Mouse (Mus musculus) stomach, postnatal 0 days (tissue): Measurements from ENCODE around the gene Cela1. TPM values are rescaled to one million over a fixed set of nuclear protein-coding genes. Genes with fewer than 3 reads are reported as not detected.

Source experiments
- ATAC-seq: fragments of 200-750 bp; cut with Nextera tagmentation; 2 replicates; pipeline ENCODE4 v1.8.0; 2017; ENCODE audit not compliant: low FRiP score, low TSS enrichment
- DNase-seq: peaks from one replicate; pipeline ENCODE4 v3.0.0-alpha.2; 2016; ENCODE audit warnings: low spot score
- H3K27ac ChIP-seq: fragments of 300-500 bp; sonication (generic); replicated peaks from 2 replicates; pipeline ENCODE4 v1.5.1; 2014; ENCODE audit warnings: mild to moderate bottlenecking, control low read depth
- H3K27me3 ChIP-seq: fragments of 300-500 bp; sonication (generic); 2 replicates; pipeline ENCODE4 v1.6.1; 2014; ENCODE audit warnings: low read length; ENCODE audit not compliant: control insufficient read depth, insufficient read depth
- H3K36me3 ChIP-seq: fragments of 300-500 bp; sonication (generic); 2 replicates; pipeline ENCODE4 v1.6.1; 2014; ENCODE audit warnings: low read length, mixed read lengths; ENCODE audit not compliant: control insufficient read depth, insufficient read depth
- H3K4me1 ChIP-seq: fragments of 300-500 bp; sonication (generic); replicated peaks from 2 replicates; pipeline ENCODE4 v1.6.1; 2014; ENCODE audit warnings: antibody characterized with exemption; ENCODE audit not compliant: control insufficient read depth, insufficient read depth
- H3K4me2 ChIP-seq: fragments of 300-500 bp; sonication (generic); replicated peaks from 2 replicates; pipeline ENCODE4 v1.6.1; 2014; ENCODE audit warnings: low read depth, mild to moderate bottlenecking, control low read depth, moderate library complexity
- H3K4me3 ChIP-seq: fragments of 300-500 bp; sonication (generic); 2 replicates; pipeline ENCODE4 v1.5.1; 2014; ENCODE audit warnings: low read depth, low read length, control low read depth
- H3K9ac ChIP-seq: fragments of 300-500 bp; sonication (generic); 2 replicates; pipeline ENCODE4 v1.6.1; 2014; ENCODE audit warnings: mild to moderate bottlenecking, low read length, control low read depth, mixed read lengths
- H3K9me3 ChIP-seq: fragments of 300-500 bp; sonication (generic); 2 replicates; pipeline ENCODE4 v1.6.1; 2016; ENCODE audit warnings: low read length; ENCODE audit not compliant: control insufficient read depth
- CTCF ChIP-seq: IDR thresholded peaks from 2 replicates; pipeline ENCODE4 v1.5.1; 2016; ENCODE audit warnings: antibody characterized with exemption, low read depth, mild to moderate bottlenecking, moderate library complexity
- EP300 ChIP-seq: optimal IDR thresholded peaks from 2 replicates; pipeline ENCODE3; 2016; ENCODE audit warnings: antibody characterized with exemption
- WGBS: fragments of 180-500 bp; shearing (Covaris S2); extraction: QIAGEN DNeasy Blood & Tissue Kit; methylation state at CpG from one replicate; pipeline ENCODE4 v1.1.7; 2014; 5-methylcytosine and 5-hydroxymethylcytosine counted together
- polyA plus RNA-seq: library from polyadenylated mRNA; unstranded; fragments of >200 nt; fragmentation: Nextera tagmentation; extraction: Ambion mirVana; gene quantifications from 2 replicates; pipeline ENCODE4 v1.2.1, GENCODE M21; 2015

Cela1 gene
- polyA plus RNA-seq, 1 experiment from 2014 or later = 24.1 TPM

- TF ChIP-seq CTCF (no peak), EP300 (no peak)
Observed at GRCm38 (mm10) chr15:100665411-100666218, 22.1 kb downstream of the Cela1 start.

GRCm38 (mm10) chr15:100664813-100665274, 22.9 kb downstream of the Cela1 start:
- no peaks in the 10 kb centered on the region for H3K27me3 ChIP-seq
- DNase-seq = no peak
- no peak overlapping the region for H3K4me3 ChIP-seq
- H3K9ac ChIP-seq = no peak overlapping the region
- WGBS = 68% methylated on average over 9 of the region's 9 CpGs
- H3K9me3 ChIP-seq = no peaks in the 10 kb centered on the region
- H3K27ac ChIP-seq = no peak overlapping the region
- no peaks in the 10 kb centered on the region for H3K4me1 ChIP-seq
- no peak overlapping the region for H3K4me2 ChIP-seq
- H3K36me3 ChIP-seq = no peaks in the 10 kb centered on the region
- ATAC-seq = no peak
- TF ChIP-seq EP300 (no peak), CTCF (no peak)

More at GRCm38 (mm10) chr15:100665411-100666218, 22.1 kb downstream of the Cela1 start:
- Histone ChIP-seq H3K9ac (no peak overlapping the region), H3K4me3 (no peak overlapping the region), H3K27ac (no peak overlapping the region), H3K36me3 (no peaks in the 10 kb centered on the region), H3K9me3 (no peaks in the 10 kb centered on the region), H3K27me3 (no peaks in the 10 kb centered on the region), H3K4me2 (no peak overlapping the region), H3K4me1 (no peaks in the 10 kb centered on the region)
- DNase-seq (no peak), ATAC-seq (no peak)
- 30% methylated on average over 9 of the region's 9 CpGs for WGBS

GRCm38 (mm10) chr15:100660805-100661204, 26.9 kb downstream of the Cela1 start:
- Histone ChIP-seq H3K9ac (no peak overlapping the region), H3K9me3 (no peaks in the 10 kb centered on the region), H3K4me3 (no peak overlapping the region), H3K27ac (no peak overlapping the region), H3K4me1 (no peaks in the 10 kb centered on the region), H3K36me3 (no peaks in the 10 kb centered on the region), H3K27me3 (no peaks in the 10 kb centered on the region), H3K4me2 (no peak overlapping the region)
- DNase-seq (no peak), ATAC-seq (no peak)
- WGBS = 87% methylated on average over 5 of the region's 5 CpGs
- TF ChIP-seq CTCF (no peak), EP300 (no peak)

GRCm38 (mm10) chr15:100660306-100660705, 27.4 kb downstream of the Cela1 start:
- no peak overlapping the region for H3K4me3 ChIP-seq
- no peak for TF ChIP-seq EP300
- no peak for TF ChIP-seq CTCF
- WGBS = 85% methylated on average over 9 of the region's 9 CpGs
- ATAC-seq (no peak), DNase-seq (no peak)
- H3K4me1 ChIP-seq = no peaks in the 10 kb centered on the region
- no peak overlapping the region for H3K4me2 ChIP-seq
- H3K9ac ChIP-seq = no peak overlapping the region
- no peaks in the 10 kb centered on the region for H3K9me3 ChIP-seq
- no peaks in the 10 kb centered on the region for H3K36me3 ChIP-seq
- H3K27me3 ChIP-seq = no peaks in the 10 kb centered on the region
- no peak overlapping the region for H3K27ac ChIP-seq

GRCm38 (mm10) chr15:100655201-100655600, 32.5 kb downstream of the Cela1 start:
- no peak for DNase-seq
- no peak overlapping the region for H3K4me3 ChIP-seq
- WGBS = 81% methylated on average over 5 of the region's 5 CpGs
- no peak for ATAC-seq
- no peaks in the 10 kb centered on the region for H3K36me3 ChIP-seq
- no peaks in the 10 kb centered on the region for H3K9me3 ChIP-seq
- no peaks in the 10 kb centered on the region for H3K4me1 ChIP-seq
- H3K27me3 ChIP-seq = no peaks in the 10 kb centered on the region
- TF ChIP-seq CTCF (no peak), EP300 (no peak)
- H3K27ac ChIP-seq = no peak overlapping the region
- H3K4me2 ChIP-seq = no peak overlapping the region
- H3K9ac ChIP-seq = no peak overlapping the region

GRCm38 (mm10) chr15:100654271-100654670, 33.5 kb downstream of the Cela1 start:
- no peak overlapping the region for H3K27ac ChIP-seq
- ATAC-seq = no peak
- no peaks in the 10 kb centered on the region for H3K9me3 ChIP-seq
- DNase-seq = no peak
- no peaks in the 10 kb centered on the region for H3K4me1 ChIP-seq
- no peak overlapping the region for H3K9ac ChIP-seq
- TF ChIP-seq CTCF = no peak
- no peak for TF ChIP-seq EP300
- no peak overlapping the region for H3K4me3 ChIP-seq
- 83% methylated on average over 1 of the region's 1 CpGs for WGBS
- no peak overlapping the region for H3K4me2 ChIP-seq
- H3K27me3 ChIP-seq = no peaks in the 10 kb centered on the region
- no peaks in the 10 kb centered on the region for H3K36me3 ChIP-seq
